Mouse (Mus musculus) kidney, postnatal 10 days (tissue): ENCODE measurements at regions not wholly inside any gene's neighbourhood (a gene's known extent, or its start where the extent isn't known, plus 50 kb on each side); places are given as distances from the start of the nearest gene placed in this dataset.
A peak's percentile ranks its signal among the peaks of the same experiment; 100 is the strongest.

Experiments
- DNase-seq: peaks from one replicate; pipeline ENCODE4 v3.0.0; 2021; ENCODE audit warnings: mixed read lengths

GRCm38 (mm10) chr6:31200705-31201104, 197.8 kb upstream of the Mkln1 start:
- DNase-seq: no peak

DNA sequence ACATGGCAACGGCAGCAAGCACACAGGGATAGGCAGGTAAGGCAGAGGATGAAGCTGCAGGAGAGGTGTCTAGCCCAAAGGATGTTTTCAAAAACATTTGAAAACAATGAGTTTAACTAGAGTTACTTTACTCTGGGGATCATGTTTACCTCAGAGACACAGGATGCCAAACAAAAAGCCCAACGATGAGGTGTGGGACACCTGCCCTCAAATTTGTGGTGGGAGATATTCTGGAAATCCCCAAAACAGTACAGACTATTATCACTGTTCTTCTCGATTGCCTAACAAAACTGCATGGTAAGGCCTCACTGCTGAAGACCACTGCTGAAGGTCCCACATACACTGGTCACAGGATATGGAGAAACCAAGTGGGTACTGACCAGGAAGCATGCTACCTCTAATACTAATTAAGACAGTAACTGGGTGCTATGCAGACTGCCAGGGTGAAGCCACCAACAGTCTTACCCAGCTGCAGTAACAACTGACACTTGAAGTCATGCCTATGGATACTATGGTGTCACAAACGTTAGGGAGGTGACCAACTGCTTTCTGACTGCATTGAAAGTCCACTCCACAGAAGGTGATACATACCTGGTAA, 197.1 kb upstream of the Mkln1 start:
- DNase-seq: no peak

DNA sequence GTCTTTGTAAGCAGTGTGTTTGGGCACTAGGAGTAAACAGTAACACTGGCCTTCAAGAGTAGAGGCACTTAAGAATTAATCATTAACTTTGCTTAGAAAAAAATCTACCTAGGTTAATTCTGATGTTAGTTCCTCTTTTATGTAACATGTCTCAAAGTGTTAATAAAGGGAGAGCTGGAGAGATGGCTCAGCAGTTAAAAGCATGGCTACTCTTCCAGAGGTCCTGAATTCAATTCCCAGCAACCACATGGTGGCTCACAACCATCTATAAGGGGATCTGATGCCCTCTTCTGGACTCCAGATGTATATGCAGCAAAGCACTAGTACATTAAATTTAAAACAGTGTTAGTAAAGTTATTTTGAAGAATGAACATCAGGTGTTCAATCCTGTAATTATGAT, 195.9 kb upstream of the Mkln1 start:
- no peak for DNase-seq

DNA sequence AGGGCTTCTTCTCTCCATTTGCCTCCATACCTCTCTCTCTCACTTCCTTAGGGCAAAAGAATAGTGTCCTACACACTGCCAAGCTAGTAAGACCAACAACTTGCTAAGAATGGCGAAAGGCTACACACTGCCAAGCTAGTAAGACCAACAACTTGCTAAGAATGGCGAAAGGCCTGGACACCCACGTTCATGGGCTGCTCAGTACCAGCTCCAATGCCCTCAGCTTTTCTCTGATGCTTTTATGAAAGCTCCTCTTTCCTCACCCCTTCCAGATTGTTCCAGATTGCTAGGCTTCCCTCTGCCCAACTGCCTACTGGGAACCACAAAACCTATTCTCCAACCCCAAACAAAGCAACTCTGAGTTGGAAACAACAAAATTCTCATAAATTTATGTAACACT, 194.1 kb upstream of the Mkln1 start:
- no peak for DNase-seq

DNA sequence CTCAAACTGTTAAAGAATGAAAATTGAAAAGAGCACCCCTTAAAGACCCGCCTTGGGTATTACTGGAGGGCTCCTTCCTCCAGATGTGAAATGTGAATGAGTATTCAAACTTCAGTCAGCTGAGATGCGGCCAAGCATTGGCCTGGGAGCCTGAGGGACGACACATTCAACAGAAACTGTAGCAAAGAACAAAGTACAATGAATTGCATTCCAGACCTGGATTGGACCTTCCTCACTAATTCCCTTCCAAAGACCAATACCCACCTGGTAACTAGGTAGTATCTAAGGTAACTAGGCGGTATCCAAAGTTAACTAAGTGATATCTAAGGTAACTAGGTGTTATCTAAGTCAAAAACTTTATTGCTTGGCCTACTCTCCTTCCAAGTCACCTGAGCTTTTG, 193.7 kb upstream of the Mkln1 start:
- DNase-seq: no peak

GRCm38 (mm10) chr6:31206106-31206505, 192.4 kb upstream of the Mkln1 start:
- DNase-seq: no peak

GRCm38 (mm10) chr6:31207231-31207630, 191.3 kb upstream of the Mkln1 start:
- DNase-seq: no peak

DNA sequence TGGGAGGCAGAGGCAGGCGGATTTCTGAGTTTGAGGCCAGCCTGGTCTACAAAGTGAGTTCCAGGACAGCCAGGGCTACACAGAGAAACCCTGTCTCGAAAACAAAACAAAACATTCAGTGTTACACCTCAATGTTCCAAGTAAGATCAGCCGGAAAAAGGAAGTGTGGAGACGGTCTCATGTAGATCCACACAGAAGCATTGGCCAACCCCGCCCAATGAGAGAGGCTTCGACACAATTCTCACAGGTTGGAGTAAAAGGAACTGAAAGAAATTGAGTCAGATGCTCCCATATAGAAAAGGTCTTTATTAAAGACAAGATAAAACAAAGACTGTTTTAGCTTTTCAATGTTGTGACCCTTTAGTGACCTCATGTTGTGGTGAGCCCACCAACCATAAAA, 190.3 kb upstream of the Mkln1 start:
- DNase-seq: no peak

DNA sequence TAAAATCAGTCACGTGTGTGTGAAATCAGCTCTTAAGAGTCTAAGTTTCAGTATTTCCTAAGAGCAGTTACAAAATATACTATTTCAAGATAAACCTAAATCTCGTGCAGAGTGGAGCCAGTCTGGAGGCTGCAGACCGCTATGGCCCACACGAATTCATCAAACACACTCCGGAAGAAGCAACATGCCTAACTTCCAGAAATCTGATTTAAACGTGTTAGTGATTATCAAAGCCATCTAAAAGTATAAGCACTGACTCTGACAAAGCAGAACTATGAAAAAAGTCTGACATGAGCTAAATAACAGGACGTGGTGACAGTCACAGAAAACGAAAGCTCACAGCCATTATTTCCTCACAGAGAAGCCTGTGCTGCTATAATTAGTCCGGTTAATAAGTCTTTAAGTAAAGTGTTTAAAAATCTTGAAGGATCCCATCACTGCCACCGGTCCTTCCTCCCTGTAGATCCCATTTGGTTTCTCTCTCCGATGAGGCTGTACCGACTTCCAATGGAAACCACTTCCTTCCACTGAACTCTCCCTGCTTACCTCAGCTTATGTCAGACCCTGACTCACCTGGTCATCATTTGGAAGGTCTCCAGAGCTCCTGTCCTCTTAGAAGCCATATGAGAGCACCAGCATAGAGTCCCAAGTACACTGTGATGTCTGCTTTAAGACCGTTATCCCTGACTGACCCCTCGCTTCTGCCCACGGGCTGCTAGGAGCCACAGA, 189.0 kb upstream of the Mkln1 start:
- no peak for DNase-seq

GRCm38 (mm10) chr6:31210209-31210714, 188.3 kb upstream of the Mkln1 start:
- DNase-seq: no peak

- no peak for DNase-seq
Measured at GRCm38 (mm10) chr6:31211091-31211490, 187.4 kb upstream of the Mkln1 start.

- DNase-seq: no peak
Measured at GRCm38 (mm10) chr6:31211616-31212015, 186.9 kb upstream of the Mkln1 start.

DNA sequence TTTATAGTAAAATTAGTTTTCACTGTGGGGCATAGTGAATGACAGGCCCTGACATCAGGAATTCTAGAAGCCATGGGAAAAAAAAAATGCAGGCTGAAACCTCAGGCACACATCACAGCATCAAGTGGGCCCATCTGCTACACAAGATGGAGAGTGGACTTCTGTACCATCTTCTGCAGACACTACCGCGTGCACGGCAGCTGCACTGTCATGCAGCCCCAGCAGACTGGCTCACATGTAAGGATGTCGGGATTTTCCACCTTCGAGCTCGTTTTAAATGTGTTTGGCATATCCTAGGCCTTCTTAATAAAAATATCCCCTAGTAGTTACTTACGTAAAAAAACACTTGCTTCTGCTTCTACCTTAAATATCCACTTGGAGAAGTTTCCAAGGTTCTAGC, 186.5 kb upstream of the Mkln1 start:
- DNase-seq: no peak

GRCm38 (mm10) chr6:31212694-31213093, 185.8 kb upstream of the Mkln1 start:
- DNase-seq: no peak

DNA sequence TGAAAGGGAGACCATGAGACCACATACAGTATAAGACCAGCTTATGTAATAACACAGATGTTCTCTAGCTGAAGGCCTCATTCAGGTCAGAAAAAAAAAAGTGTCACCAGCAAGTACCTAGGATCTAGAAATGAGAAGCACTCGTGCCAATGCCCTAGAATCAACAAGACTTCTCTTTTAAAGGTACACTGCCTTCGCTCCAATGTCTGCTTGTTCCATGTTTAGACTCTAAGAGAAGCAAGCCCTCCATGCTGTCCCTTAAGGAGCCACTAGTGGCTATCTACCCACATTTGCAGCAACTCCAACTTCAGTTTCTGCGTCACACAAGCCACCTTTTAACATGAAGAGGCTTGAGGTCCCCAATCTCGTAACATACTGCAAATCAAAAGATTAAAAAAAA, 185.4 kb upstream of the Mkln1 start:
- DNase-seq: no peak

DNA sequence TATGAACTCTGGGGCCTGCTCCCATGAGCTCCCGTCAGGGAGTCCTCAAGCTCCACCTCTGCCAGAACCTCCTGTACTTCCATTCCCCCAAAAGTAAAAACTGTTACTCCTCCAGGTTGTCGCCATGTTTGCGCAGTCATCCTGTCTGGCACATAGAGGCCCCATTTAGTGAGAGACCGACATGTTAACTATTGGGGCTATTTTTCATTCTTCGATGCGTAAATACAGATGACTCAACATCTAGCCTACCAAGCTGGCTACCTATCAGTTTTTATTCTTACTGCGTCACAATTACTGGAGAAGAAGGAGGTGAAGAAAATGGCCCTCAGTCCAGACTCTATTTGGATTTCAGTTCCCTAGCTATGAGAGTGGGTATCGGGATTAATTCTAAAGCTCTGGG, 182.9 kb upstream of the Mkln1 start:
- DNase-seq: no peak

- DNase-seq: peak; percentile 88
Measured at GRCm38 (mm10) chr6:31216206-31217059, 182.1 kb upstream of the Mkln1 start.

DNA sequence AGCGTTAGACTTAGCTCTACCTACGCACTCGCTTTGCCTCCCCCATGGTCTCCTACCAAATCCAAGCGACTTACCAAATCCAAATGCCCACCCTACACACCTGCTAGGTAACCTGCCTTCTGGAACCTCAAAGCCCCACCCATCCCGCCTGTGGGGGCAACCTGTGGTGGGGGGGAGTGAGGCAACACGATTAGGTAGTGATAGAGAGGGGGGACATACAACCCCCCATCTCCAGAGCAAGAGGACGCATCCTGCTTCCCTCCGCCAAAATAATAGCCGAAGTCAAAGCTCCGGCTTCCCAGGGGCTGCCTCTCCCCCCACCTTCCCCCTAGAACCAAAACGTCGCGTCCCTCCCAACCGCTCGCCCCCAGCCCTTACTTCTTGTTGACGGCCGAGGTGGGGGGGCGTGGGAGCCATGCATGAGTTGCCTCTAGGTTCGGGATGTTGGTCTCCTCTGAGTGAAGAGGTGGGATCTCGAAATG, 181.4 kb upstream of the Mkln1 start:
- peak; percentile 54 for DNase-seq

GRCm38 (mm10) chr6:31217641-31218138, 180.8 kb upstream of the Mkln1 start:
- DNase-seq: peak; percentile 44

DNA sequence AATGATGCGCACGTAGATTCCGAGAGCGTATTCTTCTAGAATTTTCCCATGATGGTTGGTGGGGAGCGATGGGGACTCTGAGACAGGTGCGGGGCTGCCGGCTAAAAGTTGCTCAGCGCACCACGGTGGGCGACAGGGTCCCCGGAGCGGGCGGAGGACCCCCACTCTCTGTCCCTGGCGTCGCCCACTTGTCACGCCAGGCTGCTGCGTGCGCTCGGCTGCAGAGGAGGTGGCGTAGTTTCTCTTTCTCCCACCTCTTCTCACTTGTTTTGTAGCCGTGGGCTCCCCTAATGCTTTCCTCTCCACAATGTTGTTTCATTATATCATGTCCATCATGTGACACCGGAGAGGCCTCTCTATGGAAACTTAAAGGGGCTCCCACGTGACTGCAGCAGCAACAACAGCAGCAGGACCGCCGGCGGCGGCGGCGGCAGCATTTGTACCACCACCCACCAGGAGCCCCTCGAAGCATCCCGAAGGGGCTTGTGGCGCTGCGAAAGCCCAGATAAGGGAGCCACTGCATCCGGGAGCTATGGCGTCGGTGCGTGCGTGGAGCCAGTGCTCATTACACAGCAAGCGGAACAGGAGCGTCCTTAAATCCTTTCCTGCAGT, 180.3 kb upstream of the Mkln1 start:
- peak; percentile 42 for DNase-seq

- no peak for DNase-seq
Measured at GRCm38 (mm10) chr6:31218880-31219279, 179.7 kb upstream of the Mkln1 start.

DNA sequence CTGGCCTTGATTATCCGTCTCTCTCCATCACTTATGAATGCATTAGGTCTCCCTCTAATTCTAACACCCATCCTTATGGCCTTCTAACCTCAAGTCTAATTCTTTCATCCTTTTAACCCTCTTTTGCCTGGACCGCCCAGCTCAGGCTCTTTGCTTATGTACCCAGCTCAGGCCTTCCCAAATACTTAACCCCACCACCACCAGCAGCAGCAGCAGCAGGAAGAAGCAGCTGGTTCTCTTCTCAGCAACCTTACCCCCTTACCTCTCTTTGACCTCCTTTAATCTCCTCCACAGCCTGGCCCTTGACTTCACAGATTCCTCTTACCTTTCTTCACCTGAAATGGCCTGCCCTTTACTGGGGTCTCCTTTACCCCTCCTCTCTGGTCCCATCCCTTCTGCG, 178.8 kb upstream of the Mkln1 start:
- no peak for DNase-seq
